Mouse (Mus musculus) cerebellum, adult 2 months (tissue): ENCODE measurements at regions not wholly inside any gene's neighbourhood (a gene's known extent, or its start where the extent isn't known, plus 50 kb on each side); places are given as distances from the start of the nearest gene placed in this dataset.

Source experiments
- DNase-seq, 2 experiments: peaks; one replicate each; pipeline ENCODE4 v3.0.0; 2021
- H3K27ac ChIP-seq: fragments of 200-500 bp; 2 replicates; pipeline ENCODE4 v1.5.1; 2012; ENCODE audit warnings: low read length, control low read depth, inconsistent platforms; ENCODE audit not compliant: insufficient read depth
- H3K27me3 ChIP-seq: fragments of 200-500 bp; 2 replicates; pipeline ENCODE4 v1.6.1; 2012; ENCODE audit warnings: inconsistent platforms, mild to moderate bottlenecking, low read length, moderate library complexity; ENCODE audit not compliant: control insufficient read depth, insufficient read depth
- H3K4me1 ChIP-seq: fragments of 200-500 bp; 2 replicates; pipeline ENCODE4 v1.6.1; 2011; ENCODE audit warnings: low read length; ENCODE audit not compliant: control insufficient read depth, insufficient read depth
- H3K4me3 ChIP-seq: fragments of 200-500 bp; replicated peaks from 2 replicates; pipeline ENCODE3; 2011; ENCODE audit warnings: mild to moderate bottlenecking, low read depth, low read length, control low read depth; ENCODE audit not compliant: insufficient read depth
- CTCF ChIP-seq: fragments of 200-500 bp; IDR thresholded peaks from 2 replicates; pipeline ENCODE4 v1.5.1; 2011; ENCODE audit warnings: low read depth, mild to moderate bottlenecking, control low read depth, low read length, moderate library complexity, borderline replicate concordance; ENCODE audit not compliant: insufficient read depth
- POLR2A ChIP-seq: fragments of 200-500 bp; IDR thresholded peaks from 2 replicates; pipeline ENCODE4 v1.6.1; 2011; ENCODE audit warnings: low read length, control low read depth, borderline replicate concordance; ENCODE audit not compliant: insufficient read depth
- WGBS: fragments of 180-500 bp; shearing (Covaris S2); methylation state at CpG from one replicate; pipeline ENCODE4 v1.1.7; 2018; 5-methylcytosine and 5-hydroxymethylcytosine counted together

- no peaks in the 10 kb centered on the region for H3K4me1 ChIP-seq
- TF ChIP-seq POLR2A (no peak), CTCF (no peak)
- H3K27ac ChIP-seq = no peak overlapping the region
- no peaks in the 10 kb centered on the region for H3K27me3 ChIP-seq
- no peak overlapping the region for H3K4me3 ChIP-seq
- DNase-seq = no peak
- 67% methylated on average over 5 of the region's 5 CpGs for WGBS
Measured at GRCm38 (mm10) chr2:171719269-171719668, 324.0 kb downstream of the Cbln4 start.

DNA sequence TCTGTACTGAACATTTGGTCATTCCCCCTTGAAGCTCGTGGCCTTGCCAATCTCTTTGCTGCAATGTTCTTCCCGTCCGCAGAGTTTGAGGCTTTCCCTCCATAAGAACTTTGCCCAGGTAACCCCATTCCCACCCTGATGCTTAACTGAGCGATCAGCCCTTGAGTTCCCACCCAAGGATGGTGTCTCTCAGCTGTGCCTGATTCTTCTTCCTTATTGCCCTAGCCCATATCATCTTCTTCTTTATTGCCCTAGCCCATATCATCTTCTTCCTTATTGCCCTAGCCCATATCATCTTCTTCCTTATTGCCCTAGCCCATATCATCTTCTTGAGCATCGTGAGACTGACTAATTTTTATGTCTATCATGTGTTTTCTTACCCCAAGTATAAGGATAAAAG, 324.4 kb downstream of the Cbln4 start:
- 75% methylated on average over 5 of the region's 5 CpGs for WGBS
- no peak for DNase-seq
- no peak for TF ChIP-seq POLR2A
- TF ChIP-seq CTCF = no peak

GRCm38 (mm10) chr2:171712816-171713570, 330.3 kb downstream of the Cbln4 start:
- TF ChIP-seq CTCF (no peak), POLR2A (no peak)
- DNase-seq = peak in 1 of 2 experiments; percentile 4
- Histone ChIP-seq H3K4me3 (no peak overlapping the region), H3K27ac (no peak overlapping the region), H3K27me3 (no peaks in the 10 kb centered on the region), H3K4me1 (no peaks in the 10 kb centered on the region; the same call in 1 of the 2 replicates)
- WGBS = 10% methylated on average over 11 of the region's 11 CpGs

More for the DNA sequence above, 324.4 kb downstream of the Cbln4 start:
- H3K4me1 ChIP-seq = no peaks in the 10 kb centered on the region
- H3K27ac ChIP-seq = no peak overlapping the region
- no peaks in the 10 kb centered on the region for H3K27me3 ChIP-seq
- H3K4me3 ChIP-seq = no peak overlapping the region

DNA sequence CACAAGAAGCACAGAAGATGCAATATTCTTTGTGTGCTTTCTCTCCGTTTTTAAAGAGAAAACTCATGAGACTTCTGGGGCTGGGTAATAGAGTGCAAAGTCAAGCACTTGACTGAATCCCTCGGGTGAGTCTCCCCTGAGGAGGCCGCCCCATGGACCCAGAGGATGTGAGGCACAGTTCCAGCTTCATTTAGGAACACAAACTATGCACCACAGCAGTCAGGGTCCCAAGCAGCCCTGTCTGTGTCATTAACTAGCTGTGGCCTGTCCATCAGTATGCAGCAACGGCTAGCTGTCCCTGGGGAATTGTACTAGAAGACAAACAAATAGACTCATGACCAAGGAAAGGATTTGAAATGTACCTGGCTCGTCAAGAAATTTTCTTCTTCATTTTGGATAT, 349.7 kb downstream of the Cbln4 start:
- Histone ChIP-seq H3K4me3 (no peak overlapping the region), H3K27me3 (no peaks in the 10 kb centered on the region), H3K4me1 (no peaks in the 10 kb centered on the region), H3K27ac (no peak overlapping the region)
- no peak for TF ChIP-seq CTCF
- no peak for TF ChIP-seq POLR2A
- 83% methylated on average over 5 of the region's 5 CpGs for WGBS
- DNase-seq = no peak

DNA sequence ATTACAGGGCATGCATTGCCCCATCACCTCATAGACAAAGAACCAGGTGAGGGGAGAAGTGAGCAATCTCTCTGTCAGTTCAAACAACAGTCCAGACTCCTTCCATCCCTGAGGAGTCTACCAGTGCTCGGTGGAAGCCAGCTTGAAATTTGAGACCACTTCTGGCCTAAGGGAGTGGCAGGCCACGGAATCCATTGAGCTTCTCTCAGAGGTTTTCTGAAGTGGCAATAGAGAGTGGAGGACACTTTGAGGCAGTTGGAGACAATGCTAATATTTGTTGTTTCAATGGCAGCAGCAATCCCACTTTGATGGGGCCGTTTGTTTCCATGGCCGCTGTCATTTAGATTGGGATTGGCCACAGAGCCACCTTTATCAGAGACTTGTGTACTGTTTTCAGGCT, 352.5 kb downstream of the Cbln4 start:
- H3K4me3 ChIP-seq = no peak overlapping the region
- TF ChIP-seq POLR2A = no peak
- no peak for TF ChIP-seq CTCF
- DNase-seq = no peak
- no peaks in the 10 kb centered on the region for H3K4me1 ChIP-seq
- no peaks in the 10 kb centered on the region for H3K27me3 ChIP-seq
- 56% methylated on average over 4 of the region's 4 CpGs for WGBS
- H3K27ac ChIP-seq = no peak overlapping the region

DNA sequence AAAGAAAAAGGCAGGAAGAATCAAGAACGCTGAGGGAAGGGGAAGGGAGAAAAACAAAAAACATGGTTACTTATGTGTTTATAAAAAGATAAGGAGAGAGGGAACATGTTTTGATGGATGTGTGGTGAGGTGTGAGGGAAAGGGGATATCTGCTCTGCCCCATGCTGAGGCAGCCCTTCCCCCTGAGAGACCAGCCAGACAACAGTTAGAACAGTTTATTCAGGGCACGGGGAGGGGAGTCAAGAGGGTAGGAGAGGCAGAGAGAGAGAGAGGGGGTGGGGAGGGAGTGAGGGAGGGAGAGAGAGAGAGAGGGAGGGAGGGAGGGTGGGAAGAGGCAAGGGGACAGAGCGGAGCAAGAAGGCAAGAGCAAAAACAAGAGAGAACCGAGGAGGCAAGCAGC, 354.2 kb downstream of the Cbln4 start:
- no peaks in the 10 kb centered on the region for H3K4me1 ChIP-seq
- no peaks in the 10 kb centered on the region for H3K27me3 ChIP-seq
- H3K27ac ChIP-seq = no peak overlapping the region
- WGBS = 48% methylated on average over 4 of the region's 4 CpGs
- H3K4me3 ChIP-seq = no peak overlapping the region
- TF ChIP-seq POLR2A (no peak), CTCF (no peak)
- no peak for DNase-seq

DNA sequence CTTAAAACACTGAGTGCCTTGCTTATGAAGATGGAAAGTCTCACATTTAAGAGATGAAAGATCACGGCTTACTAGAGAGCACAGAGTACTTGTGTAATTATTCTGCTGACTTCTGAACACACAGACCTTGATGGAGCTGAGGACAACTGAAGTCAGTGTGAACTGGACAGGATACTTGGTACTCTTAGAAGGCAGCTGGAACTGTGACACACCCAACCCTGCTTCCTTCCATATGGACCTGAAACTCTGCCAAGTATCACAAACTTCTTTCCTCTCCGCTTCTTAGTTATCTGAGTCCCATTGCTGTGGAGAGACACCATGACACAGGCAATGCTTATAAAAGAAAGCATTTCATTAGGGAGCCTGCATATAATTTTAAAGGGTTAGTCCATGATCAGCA, 365.3 kb downstream of the Cbln4 start:
- Histone ChIP-seq H3K4me1 (no peaks in the 10 kb centered on the region), H3K4me3 (no peak overlapping the region), H3K27ac (no peak overlapping the region), H3K27me3 (no peaks in the 10 kb centered on the region)
- DNase-seq = no peak
- TF ChIP-seq POLR2A (no peak), CTCF (no peak)
- WGBS = 69% methylated on average over 2 of the region's 2 CpGs

DNA sequence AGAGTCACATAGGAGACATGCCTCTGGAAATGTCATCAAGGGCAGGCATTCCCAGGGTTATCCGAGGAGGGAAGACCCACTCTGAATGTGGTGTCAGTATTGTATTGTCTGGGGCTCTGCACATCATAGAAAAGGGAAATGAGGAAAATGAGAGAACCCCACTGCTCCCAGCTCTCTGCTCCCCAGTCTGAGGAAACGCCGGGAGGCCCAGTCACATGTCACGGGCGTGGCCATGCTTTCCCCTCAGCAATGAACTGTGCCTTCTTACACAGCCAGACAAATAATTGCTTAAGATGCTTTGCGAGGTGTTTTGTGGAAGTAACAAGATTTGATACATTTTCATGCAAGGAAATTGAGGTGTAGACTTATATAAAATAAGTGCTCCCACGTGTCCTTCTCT, 366.1 kb downstream of the Cbln4 start:
- Histone ChIP-seq H3K4me1 (no peaks in the 10 kb centered on the region), H3K4me3 (no peak overlapping the region), H3K27ac (no peak overlapping the region), H3K27me3 (no peaks in the 10 kb centered on the region)
- no peak for TF ChIP-seq CTCF
- TF ChIP-seq POLR2A = no peak
- WGBS = 88% methylated on average over 7 of the region's 7 CpGs
- no peak for DNase-seq
